ENCODE assay signal across 17 mouse cellular contexts in genomic region chr6:77473256-77473655, GRCm38 (mm10).
"Had no signal": no experiment of that assay in that cellular context is flagged by ENCODE, and none has a peak within 500 bp of the region (broad histone marks: within the 10 kb centered on the region; RNA-seq: fewer than 3 reads in every experiment).

No protein-coding gene starts in this region.

- ATAC-seq: liver, embryonic 12.5 days had no signal

- H3K9ac ChIP-seq: limb, embryonic 15.5 days; liver, embryonic 12.5 days; lung, embryonic 14.5 days; midbrain, embryonic 12.5 days; neural tube, embryonic 13.5 days had no signal

- H3K4me1 ChIP-seq: limb, embryonic 15.5 days; liver, embryonic 12.5 days; midbrain, embryonic 12.5 days; neural tube, embryonic 13.5 days had no signal

- DNase-seq: kidney, adult 18-20 months; kidney, postnatal 10 days; kidney, postnatal 4 days; layer of hippocampus, adult 9-11 months; lung, embryonic 14.5 days; lung, postnatal 10 days; lung, postnatal 4 days; retina, postnatal 1 day; right cerebral cortex, postnatal 4 days; spleen, adult 18-20 months; thymus, adult 18-20 months; thymus, postnatal 14 days had no signal

- H3K36me3 ChIP-seq: limb, embryonic 15.5 days; liver, embryonic 12.5 days; midbrain, embryonic 12.5 days; neural tube, embryonic 13.5 days had no signal

- H3K27ac ChIP-seq: left cerebral cortex, adult 2 months; limb, embryonic 15.5 days; liver, embryonic 12.5 days; midbrain, embryonic 12.5 days; neural tube, embryonic 13.5 days had no signal

- H3K9me3 ChIP-seq: limb, embryonic 15.5 days; liver, embryonic 12.5 days; midbrain, embryonic 12.5 days; neural tube, embryonic 13.5 days had no signal

- H3K4me2 ChIP-seq: limb, embryonic 15.5 days; liver, embryonic 12.5 days; lung, embryonic 14.5 days; midbrain, embryonic 12.5 days; neural tube, embryonic 13.5 days had no signal

- H3K4me3 ChIP-seq: left cerebral cortex, adult 2 months; limb, embryonic 15.5 days; liver, embryonic 12.5 days; midbrain, embryonic 12.5 days; neural tube, embryonic 13.5 days had no signal

- H3K27me3 ChIP-seq: limb, embryonic 15.5 days; liver, embryonic 12.5 days; midbrain, embryonic 12.5 days; neural tube, embryonic 13.5 days had no signal
